Mouse (Mus musculus) limb, embryonic 15.5 days (tissue): ENCODE results near the gene Rnf126. TPM values are rescaled to one million over a fixed set of nuclear protein-coding genes. Genes with fewer than 3 reads are reported as not detected.

Experiments used
- ATAC-seq: fragments of 200-750 bp; cut with Nextera tagmentation; 2 replicates; pipeline ENCODE4 v1.8.0; 2017; ENCODE audit warnings: low read depth, moderate TSS enrichment; ENCODE audit not compliant: insufficient number of reproducible peaks, low FRiP score, low TSS enrichment
- H3K27ac ChIP-seq: fragments of 300-500 bp; sonication (generic); 2 replicates; pipeline ENCODE4 v1.5.1; 2015; ENCODE audit warnings: moderate library complexity, mild to moderate bottlenecking, inconsistent platforms
- H3K27me3 ChIP-seq: fragments of 300-500 bp; sonication (generic); 2 replicates; pipeline ENCODE4 v1.6.1; 2015; ENCODE audit warnings: inconsistent platforms
- H3K36me3 ChIP-seq: fragments of 300-500 bp; sonication (generic); 2 replicates; pipeline ENCODE4 v1.6.1; 2015; ENCODE audit warnings: inconsistent platforms
- H3K4me1 ChIP-seq: fragments of 300-500 bp; sonication (generic); 2 replicates; pipeline ENCODE4 v1.6.1; 2015; ENCODE audit warnings: inconsistent platforms
- H3K4me2 ChIP-seq: fragments of 300-500 bp; sonication (generic); 2 replicates; pipeline ENCODE4 v1.6.1; 2015; ENCODE audit warnings: mild to moderate bottlenecking, inconsistent platforms
- H3K4me3 ChIP-seq: fragments of 300-500 bp; sonication (generic); 2 replicates; pipeline ENCODE4 v1.5.1; 2015; ENCODE audit warnings: mild to moderate bottlenecking, inconsistent platforms
- H3K9ac ChIP-seq: fragments of 300-500 bp; sonication (generic); 2 replicates; pipeline ENCODE4 v1.6.1; 2015; ENCODE audit warnings: inconsistent platforms
- H3K9me3 ChIP-seq: fragments of 300-500 bp; sonication (generic); 2 replicates; pipeline ENCODE4 v1.6.1; 2016; ENCODE audit warnings: inconsistent platforms
- WGBS: fragments of 180-500 bp; shearing (Covaris S2); methylation state at CpG from one replicate; pipeline ENCODE4 v1.1.7; 2015; 5-methylcytosine and 5-hydroxymethylcytosine counted together
- polyA plus RNA-seq: library from polyadenylated mRNA; unstranded; fragments of >200 nt; fragmentation: Nextera tagmentation; extraction: Ambion mirVana; gene quantifications from 2 replicates; pipeline ENCODE4 v1.2.1, GENCODE M21; 2015

The Rnf126 gene
- polyA plus RNA-seq, 1 experiment from 2014 or later = 93.2 TPM

GRCm38 (mm10) chr10:79802331-79802971 is 35.7 kb upstream of the Rnf126 start:
- no peaks in the 10 kb centered on the region for H3K36me3 ChIP-seq
- no peak overlapping the region for H3K4me3 ChIP-seq
- peaks cover 39% of the 10 kb centered on the region for H3K4me1 ChIP-seq
- H3K9ac ChIP-seq = no peak overlapping the region
- no peaks in the 10 kb centered on the region for H3K9me3 ChIP-seq
- no peak overlapping the region for H3K4me2 ChIP-seq
- no peak for ATAC-seq
- 57% methylated on average over 11 of the region's 11 CpGs for WGBS
- H3K27ac ChIP-seq = no peak overlapping the region
- H3K27me3 ChIP-seq = no peaks in the 10 kb centered on the region

GRCm38 (mm10) chr10:79801837-79802236 is 35.1 kb upstream of the Rnf126 start:
- H3K27ac ChIP-seq = no peak overlapping the region
- H3K27me3 ChIP-seq = no peaks in the 10 kb centered on the region
- no peaks in the 10 kb centered on the region for H3K9me3 ChIP-seq
- WGBS = 54% methylated on average over 3 of the region's 3 CpGs
- no peak overlapping the region for H3K4me2 ChIP-seq
- H3K9ac ChIP-seq = no peak overlapping the region
- peaks cover 38% of the 10 kb centered on the region for H3K4me1 ChIP-seq
- H3K36me3 ChIP-seq = no peaks in the 10 kb centered on the region
- H3K4me3 ChIP-seq = no peak overlapping the region
- no peak for ATAC-seq

DNA sequence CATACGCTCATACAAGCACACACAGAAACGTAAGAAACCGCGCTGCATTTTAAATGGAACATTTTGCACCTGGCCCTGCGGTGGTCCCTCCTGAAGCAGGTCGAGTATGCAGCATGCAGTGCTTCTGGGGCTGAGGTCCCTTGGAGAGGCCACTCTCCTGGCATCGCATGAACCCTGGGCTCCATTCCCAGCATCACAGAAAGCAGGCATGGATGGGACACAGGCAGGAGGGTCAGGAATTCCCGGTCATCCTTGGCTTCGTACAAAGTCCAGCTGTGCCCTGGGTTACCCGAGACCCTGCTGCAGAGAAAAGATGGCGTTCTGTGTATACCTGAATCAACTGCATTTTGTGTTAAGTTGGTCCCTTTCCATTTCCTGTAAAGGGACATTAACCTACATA is 33.8 kb upstream of the Rnf126 start:
- Histone ChIP-seq H3K9ac (no peak overlapping the region), H3K9me3 (no peaks in the 10 kb centered on the region), H3K27me3 (no peaks in the 10 kb centered on the region), H3K27ac (no peak overlapping the region), H3K4me2 (no peak overlapping the region), H3K4me3 (no peak overlapping the region), H3K4me1 (peaks cover 40% of the 10 kb centered on the region), H3K36me3 (no peaks in the 10 kb centered on the region)
- no peak for ATAC-seq
- 74% methylated on average over 11 of the region's 11 CpGs for WGBS

GRCm38 (mm10) chr10:79798289-79798928 is 31.7 kb upstream of the Rnf126 start:
- H3K9ac ChIP-seq = no peak overlapping the region
- no peaks in the 10 kb centered on the region for H3K27me3 ChIP-seq
- no peak overlapping the region for H3K27ac ChIP-seq
- no peak overlapping the region for H3K4me2 ChIP-seq
- H3K4me3 ChIP-seq = no peak overlapping the region
- no peaks in the 10 kb centered on the region for H3K9me3 ChIP-seq
- no peak for ATAC-seq
- peaks cover 44% of the 10 kb centered on the region for H3K4me1 ChIP-seq
- 94% methylated on average over 12 of the region's 12 CpGs for WGBS
- no peaks in the 10 kb centered on the region for H3K36me3 ChIP-seq

- Histone ChIP-seq H3K4me1 (peaks cover 37% of the 10 kb centered on the region), H3K27me3 (no peaks in the 10 kb centered on the region), H3K27ac (peak overlapping the region; percentile 13; the same call in 1 of the 2 replicates), H3K4me2 (no peak overlapping the region), H3K4me3 (no peak overlapping the region), H3K9ac (no peak overlapping the region), H3K36me3 (no peaks in the 10 kb centered on the region), H3K9me3 (no peaks in the 10 kb centered on the region)
- 29% methylated on average over 15 of the region's 15 CpGs for WGBS
- ATAC-seq = no peak
Observed at GRCm38 (mm10) chr10:79797326-79797725, 30.6 kb upstream of the Rnf126 start.

DNA sequence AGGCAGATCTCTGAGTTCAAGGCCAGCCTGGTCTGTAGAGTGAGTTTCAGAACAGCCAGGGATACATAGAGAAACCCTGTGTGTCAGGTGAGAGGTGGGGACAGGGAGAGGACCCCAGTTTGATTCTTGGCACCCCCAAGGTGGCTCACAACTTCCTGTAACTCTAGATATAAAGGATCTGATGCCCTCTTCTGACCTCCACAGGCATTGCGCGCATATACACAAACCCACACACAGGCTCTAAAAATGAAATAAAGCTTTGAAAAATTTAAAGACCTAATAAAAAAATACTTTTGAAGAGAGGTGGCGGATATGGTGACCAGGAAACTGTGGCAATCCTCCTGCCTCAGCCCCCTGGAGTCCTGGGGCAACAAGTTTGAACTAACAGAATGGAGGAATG is 29.2 kb upstream of the Rnf126 start:
- Histone ChIP-seq H3K27ac (no peak overlapping the region), H3K36me3 (no peaks in the 10 kb centered on the region), H3K9ac (no peak overlapping the region), H3K4me2 (no peak overlapping the region), H3K4me1 (peaks cover 31% of the 10 kb centered on the region), H3K27me3 (no peaks in the 10 kb centered on the region), H3K4me3 (no peak overlapping the region), H3K9me3 (no peaks in the 10 kb centered on the region)
- no peak for ATAC-seq
- WGBS = 89% methylated on average over 3 of the region's 3 CpGs

DNA sequence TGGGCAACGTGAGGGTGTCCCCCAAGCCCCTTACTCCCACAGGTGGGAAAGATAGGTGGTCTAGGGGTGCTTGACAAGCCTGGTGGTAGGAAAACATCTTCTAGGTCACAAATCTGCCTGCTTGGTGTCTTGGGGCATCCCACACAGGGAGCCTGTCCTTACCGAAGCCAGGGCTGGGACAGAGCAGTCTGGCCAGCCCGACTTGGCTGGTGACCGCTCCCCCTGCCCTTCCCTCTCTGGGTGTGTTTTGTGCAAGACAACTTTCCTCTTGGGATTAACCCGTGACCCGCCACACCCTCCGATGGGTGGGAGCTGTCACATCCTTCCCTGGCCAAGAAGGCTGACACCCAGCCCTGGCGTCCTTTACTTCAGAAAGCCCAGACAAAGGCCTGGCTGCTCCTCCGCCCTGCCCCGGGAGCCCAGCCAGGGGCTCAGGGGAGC is 27.8 kb upstream of the Rnf126 start:
- peak overlapping the region; percentile 88 for H3K27ac ChIP-seq
- no peaks in the 10 kb centered on the region for H3K36me3 ChIP-seq
- 10% methylated on average over 10 of the region's 10 CpGs for WGBS
- H3K9me3 ChIP-seq = no peaks in the 10 kb centered on the region
- peak overlapping the region; percentile 96 for H3K4me3 ChIP-seq
- H3K4me1 ChIP-seq = peaks cover 31% of the 10 kb centered on the region
- H3K9ac ChIP-seq = peak overlapping the region; percentile 94
- H3K27me3 ChIP-seq = no peaks in the 10 kb centered on the region
- peak overlapping the region; percentile 89 for H3K4me2 ChIP-seq
- ATAC-seq = 0 out of 2 replicates have a peak, but pooled peaks have one; percentile 22

DNA sequence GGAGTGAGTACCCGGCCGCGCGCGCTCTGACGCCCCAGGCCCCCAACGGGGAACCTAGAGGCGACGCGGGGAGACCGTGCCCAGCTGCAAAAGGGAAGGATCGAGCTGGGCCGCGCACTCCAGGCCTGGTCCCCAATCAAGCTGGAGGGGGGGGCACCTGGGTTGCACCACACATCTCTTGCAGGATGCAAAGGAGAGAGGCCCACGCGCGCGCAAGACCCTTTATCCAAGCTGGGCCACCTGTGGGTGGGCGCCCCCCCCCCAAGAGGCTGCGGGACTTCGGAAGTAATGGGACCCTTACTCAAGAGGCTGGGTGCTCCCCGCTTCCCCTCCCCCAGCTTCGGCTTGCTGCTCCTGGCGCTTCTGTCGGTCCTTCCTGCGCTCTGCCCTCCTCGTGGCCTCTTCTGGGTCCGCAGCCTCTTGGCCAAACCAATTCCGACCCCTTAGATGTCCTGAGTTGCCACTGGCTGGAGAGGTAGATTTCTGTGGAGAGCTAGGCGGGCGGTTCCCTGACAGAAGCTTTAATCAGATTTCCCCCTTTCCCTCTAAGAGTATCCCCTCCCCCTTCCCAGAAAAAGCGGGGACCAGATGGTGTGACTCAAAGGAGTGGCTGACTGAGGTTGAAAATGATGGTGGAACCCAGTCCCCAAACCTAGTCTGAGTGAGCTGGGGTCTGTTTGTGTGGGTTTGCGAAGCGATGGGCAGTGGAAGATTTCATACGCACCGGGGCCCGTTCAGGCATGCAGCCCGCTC is 27.2 kb upstream of the Rnf126 start:
- Histone ChIP-seq H3K4me1 (peaks cover 31% of the 10 kb centered on the region), H3K4me2 (peak overlapping the region; percentile 89), H3K36me3 (no peaks in the 10 kb centered on the region), H3K4me3 (peak overlapping the region; percentile 96), H3K9ac (peak overlapping the region; percentile 94), H3K27me3 (no peaks in the 10 kb centered on the region), H3K27ac (peak overlapping the region; percentile 88), H3K9me3 (no peaks in the 10 kb centered on the region)
- 0 out of 2 replicates have a peak, but pooled peaks have one; percentile 9 for ATAC-seq
- 1% methylated on average over 38 of the region's 38 CpGs for WGBS

DNA sequence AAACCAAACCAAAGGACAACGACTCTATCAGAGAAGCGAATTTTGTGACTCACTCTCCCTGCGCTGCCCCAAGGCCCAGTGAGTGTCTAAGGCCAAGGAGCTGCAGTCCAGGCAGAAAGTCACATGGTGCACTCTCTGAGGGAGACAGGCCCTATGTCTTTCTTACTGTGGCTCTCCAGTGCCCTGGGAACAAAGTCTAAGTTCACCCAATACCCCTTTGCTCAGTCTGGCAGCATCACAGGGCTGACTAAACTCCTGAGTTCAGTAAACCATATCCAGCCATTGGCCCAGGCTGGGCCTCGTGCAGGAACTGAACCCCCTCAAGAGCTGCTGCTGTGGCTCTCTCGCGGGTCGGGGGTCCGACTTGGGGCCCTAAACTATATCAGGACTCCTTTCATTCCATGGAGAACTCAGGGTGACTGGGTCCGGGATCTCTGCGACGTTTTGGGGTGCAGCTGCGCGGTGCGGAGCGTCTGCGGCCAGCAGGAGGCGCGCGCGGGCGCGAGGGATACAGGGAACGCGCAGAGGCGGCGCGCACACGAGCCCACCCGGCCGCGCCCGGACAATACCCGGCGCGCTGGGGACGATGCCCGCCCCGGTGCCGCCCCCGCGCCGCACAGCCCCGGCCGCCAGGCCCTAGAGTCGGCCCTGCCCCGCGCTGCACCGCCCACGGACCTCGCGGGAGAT is 26.4 kb upstream of the Rnf126 start, which contains the start of gene Palm:
Gene Palm, plus strand, starts transcription at position 522 of the 687 bp plus-strand sequence.
- Histone ChIP-seq H3K4me3 (peak within 1 kb of the TSS; percentile 96), H3K27me3 (no peaks in the 10 kb centered on the region), H3K36me3 (no peaks in the 10 kb centered on the region), H3K4me1 (peaks cover 31% of the 10 kb centered on the region), H3K4me2 (peak within 1 kb of the TSS; percentile 89), H3K9me3 (no peaks in the 10 kb centered on the region), H3K9ac (peak within 1 kb of the TSS; percentile 94), H3K27ac (peak within 1 kb of the TSS; percentile 88)
- 6% methylated on average over 51 of the region's 51 CpGs for WGBS
- ATAC-seq = peak; percentile 59; the same call in 1 of the 2 replicates

DNA sequence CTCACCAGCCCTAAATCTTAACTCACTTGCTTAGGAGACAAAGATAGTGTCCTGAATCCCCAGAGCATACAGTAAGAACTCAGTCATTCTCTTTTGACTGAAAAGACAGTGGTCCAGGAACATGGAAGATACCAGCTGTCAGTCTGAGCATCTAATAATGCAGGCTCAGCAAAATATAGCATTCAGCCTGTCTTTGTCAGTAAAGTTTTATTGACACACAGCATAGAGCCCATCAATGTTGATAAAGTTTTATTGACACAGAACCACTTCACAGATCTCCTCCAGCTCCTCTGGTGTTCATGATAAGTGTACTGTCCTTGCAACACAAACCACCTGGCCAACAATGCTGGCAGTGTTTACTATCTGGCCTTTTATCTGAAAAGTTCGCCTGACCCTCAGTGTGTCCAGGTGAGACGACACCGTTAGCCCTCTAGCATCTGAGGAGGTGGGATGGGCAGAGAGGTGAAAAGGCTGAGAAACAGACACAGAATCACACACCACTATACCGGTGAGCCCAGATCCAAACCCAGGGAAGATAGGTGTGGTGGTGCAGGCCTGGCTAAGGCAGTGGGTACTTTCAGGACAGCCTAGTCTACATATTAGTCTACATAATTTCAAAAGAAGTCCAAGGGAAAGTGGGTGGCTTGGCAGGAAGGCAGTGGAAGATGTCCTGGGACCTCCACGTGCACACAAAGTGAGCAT is 25.7 kb upstream of the Rnf126 start:
- Histone ChIP-seq H3K36me3 (no peaks in the 10 kb centered on the region), H3K4me3 (0 out of 2 replicates have a peak overlapping the region, but pooled peaks have one; percentile 96), H3K4me2 (no peak overlapping the region), H3K4me1 (peaks cover 31% of the 10 kb centered on the region), H3K27ac (no peak overlapping the region), H3K27me3 (no peaks in the 10 kb centered on the region), H3K9ac (no peak overlapping the region), H3K9me3 (no peaks in the 10 kb centered on the region)
- ATAC-seq = no peak
- WGBS = 84% methylated on average over 5 of the region's 5 CpGs

DNA sequence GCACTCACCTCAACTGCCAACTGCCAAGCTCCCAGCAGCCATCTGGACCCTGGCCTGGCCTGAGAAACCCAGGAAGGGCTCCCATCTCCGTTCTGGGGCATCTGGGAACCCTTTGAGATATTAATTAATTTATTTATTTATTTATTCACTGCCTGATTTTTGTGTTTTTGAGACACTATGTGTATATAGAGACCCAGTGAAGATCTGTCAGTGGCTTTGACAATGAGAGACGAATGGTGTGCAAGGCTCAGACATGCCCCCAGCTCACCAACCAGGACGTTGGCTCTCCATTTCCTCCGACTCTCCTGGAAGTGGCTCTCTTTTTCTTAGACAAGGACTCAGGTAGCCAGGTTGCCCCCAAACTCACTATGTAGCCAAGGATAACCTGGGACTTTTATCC is 24.1 kb upstream of the Rnf126 start, which contains the start of gene Prss57:
Gene Prss57, minus strand, starts transcription at position 101 of the 400 bp plus-strand sequence.
- Histone ChIP-seq H3K4me1 (peaks cover 22% of the 10 kb centered on the region), H3K9ac (no peak within 1 kb of the TSS), H3K4me2 (no peak within 1 kb of the TSS), H3K4me3 (no peak within 1 kb of the TSS), H3K36me3 (no peaks in the 10 kb centered on the region), H3K9me3 (no peaks in the 10 kb centered on the region), H3K27me3 (no peaks in the 10 kb centered on the region), H3K27ac (no peak within 1 kb of the TSS)
- ATAC-seq = no peak
- WGBS = 79% methylated on average over 4 of the region's 4 CpGs
